In genomic region chr2:35385441-35385871, GRCm38 (mm10) we compare ENCODE assay signal across 24 mouse cellular contexts. TPM values are rescaled to one million over a fixed set of nuclear protein-coding genes. Genes with fewer than 3 reads are reported as not detected.
DNase-seq lines count a peak whose midpoint lies in the region; ATAC-seq lines count a peak whose summit lies in the region.
"Had no signal": no experiment of that assay in that cellular context is flagged by ENCODE, and none has a peak within 500 bp of the region (broad histone marks: within the 10 kb centered on the region; RNA-seq: fewer than 3 reads in every experiment).

No protein-coding gene starts in this region.

- H3K36me3 ChIP-seq in forebrain, embryonic 10.5 days (replicated peaks): no peaks in the 10 kb centered on the region
- no peaks in the 10 kb centered on the region for H3K36me3 ChIP-seq in forebrain, embryonic 14.5 days (ENCODE audit: control insufficient read depth, insufficient read depth, low read length)
- H3K36me3 ChIP-seq in heart, embryonic 14.5 days (ENCODE audit: control insufficient read depth, insufficient read depth, low read length): no peaks in the 10 kb centered on the region
- no peaks in the 10 kb centered on the region for H3K36me3 ChIP-seq in hindbrain, embryonic 13.5 days
- H3K36me3 ChIP-seq: embryonic facial prominence, embryonic 15.5 days; forebrain, embryonic 15.5 days; lung, embryonic 15.5 days had no signal

- no peaks in the 10 kb centered on the region for H3K27me3 ChIP-seq in forebrain, embryonic 10.5 days (ENCODE audit: poor library complexity, severe bottlenecking)
- no peaks in the 10 kb centered on the region for H3K27me3 ChIP-seq in forebrain, embryonic 14.5 days (replicated peaks; ENCODE audit: control insufficient read depth, insufficient read depth, low read length)
- H3K27me3 ChIP-seq in heart, embryonic 14.5 days (ENCODE audit: control insufficient read depth, insufficient read depth, low read length): no peaks in the 10 kb centered on the region
- H3K27me3 ChIP-seq in hindbrain, embryonic 13.5 days: no peaks in the 10 kb centered on the region
- H3K27me3 ChIP-seq: embryonic facial prominence, embryonic 15.5 days; forebrain, embryonic 15.5 days; lung, embryonic 15.5 days had no signal

- WGBS in forebrain, embryonic 10.5 days: 86% methylated on average over 9 of the region's 9 CpGs
- WGBS in forebrain, embryonic 14.5 days: 77% methylated on average over 9 of the region's 9 CpGs
- 41% methylated on average over 9 of the region's 9 CpGs for WGBS in heart, embryonic 14.5 days
- 87% methylated on average over 9 of the region's 9 CpGs for WGBS in hindbrain, embryonic 13.5 days

- no peak overlapping the region for H3K27ac ChIP-seq in forebrain, embryonic 10.5 days
- no peak overlapping the region for H3K27ac ChIP-seq in forebrain, embryonic 14.5 days (ENCODE audit: low read depth, low read length)
- H3K27ac ChIP-seq in heart, embryonic 14.5 days (replicated peaks in 1 of 2; ENCODE audit: control insufficient read depth in 1 of 2, insufficient read depth in 1 of 2, low read depth in 2 of 2, low read length in 2 of 2): peak overlapping the region; percentile 62 to 74
- H3K27ac ChIP-seq in hindbrain, embryonic 13.5 days: no peak overlapping the region
- H3K27ac ChIP-seq: embryonic facial prominence, embryonic 15.5 days; forebrain, embryonic 15.5 days; lung, embryonic 15.5 days had no signal

- no peaks in the 10 kb centered on the region for H3K9me3 ChIP-seq in forebrain, embryonic 10.5 days
- no peaks in the 10 kb centered on the region for H3K9me3 ChIP-seq in forebrain, embryonic 14.5 days (replicated peaks; ENCODE audit: control insufficient read depth, low read length)
- H3K9me3 ChIP-seq in heart, embryonic 14.5 days (ENCODE audit: control insufficient read depth, low read length): peaks cover 6% of the 10 kb centered on the region; the same call in 1 of the 2 replicates
- H3K9me3 ChIP-seq in hindbrain, embryonic 13.5 days: 0 out of 2 replicates have a peak, but pooled peaks cover 5% of the 10 kb centered on the region
- H3K9me3 ChIP-seq: forebrain, embryonic 15.5 days; lung, embryonic 15.5 days had no signal

- no peak overlapping the region for H3K4me2 ChIP-seq in forebrain, embryonic 14.5 days (ENCODE audit: low read length)
- H3K4me2 ChIP-seq in heart, embryonic 14.5 days (ENCODE audit: low read length): peak overlapping the region; percentile 39; the same call in 1 of the 2 replicates
- no peak overlapping the region for H3K4me2 ChIP-seq in hindbrain, embryonic 13.5 days
- H3K4me2 ChIP-seq: embryonic facial prominence, embryonic 15.5 days; forebrain, embryonic 15.5 days; lung, embryonic 15.5 days had no signal

- ATAC-seq in forebrain, embryonic 14.5 days: no peak
- no peak for ATAC-seq in heart, embryonic 14.5 days (ENCODE audit: insufficient number of reproducible peaks, insufficient read depth, low FRiP score, low read depth)
- no peak for ATAC-seq in granulocyte monocyte progenitor cell, adult 5-6 weeks (replicated peaks; ENCODE audit: poor library complexity, severe bottlenecking)
- ATAC-seq in hindbrain, embryonic 13.5 days (ENCODE audit: low FRiP score): no peak
- ATAC-seq: forebrain, embryonic 15.5 days; intestine, embryonic 16.5 days had no signal

- DNase-seq in forebrain, embryonic 10.5 days (ENCODE audit: extremely low spot score, low spot score): peak; percentile 5
- DNase-seq in forebrain, embryonic 14.5 days (ENCODE audit: low spot score): no peak
- peak; percentile 39 for DNase-seq in brain, adult 2 months (ENCODE audit: low read depth, low spot score)
- DNase-seq in cerebellum, postnatal 10 days: peak; percentile 46 to 65
- DNase-seq in ovary, postnatal 14 days (ENCODE audit: low spot score): no peak
- DNase-seq: kidney, postnatal 10 days; layer of hippocampus, adult 9-11 months; liver; right cerebral cortex, adult 18-20 months; thymus, adult 18-20 months had no signal

- H3K4me3 ChIP-seq in forebrain, embryonic 10.5 days: no peak overlapping the region
- no peak overlapping the region for H3K4me3 ChIP-seq in forebrain, embryonic 14.5 days (ENCODE audit: low read depth, low read length)
- no peak overlapping the region for H3K4me3 ChIP-seq in heart, embryonic 14.5 days (ENCODE audit: control insufficient read depth in 1 of 2, insufficient read depth in 1 of 2, low read depth in 1 of 2, low read length in 2 of 2)
- H3K4me3 ChIP-seq in hindbrain, embryonic 13.5 days: no peak overlapping the region
- H3K4me3 ChIP-seq: embryonic facial prominence, embryonic 15.5 days; forebrain, embryonic 15.5 days; lung, embryonic 15.5 days had no signal

- no peak overlapping the region for H3K9ac ChIP-seq in forebrain, embryonic 14.5 days (ENCODE audit: low read length)
- H3K9ac ChIP-seq in heart, embryonic 14.5 days (ENCODE audit: low read length): no peak overlapping the region
- H3K9ac ChIP-seq in hindbrain, embryonic 13.5 days: no peak overlapping the region
- H3K9ac ChIP-seq: embryonic facial prominence, embryonic 15.5 days; forebrain, embryonic 15.5 days; lung, embryonic 15.5 days had no signal

- 0 out of 2 replicates have a peak, but pooled peaks cover 4% of the 10 kb centered on the region for H3K4me1 ChIP-seq in forebrain, embryonic 10.5 days
- no peaks in the 10 kb centered on the region for H3K4me1 ChIP-seq in forebrain, embryonic 14.5 days (ENCODE audit: control insufficient read depth, insufficient read depth, low read length)
- H3K4me1 ChIP-seq in heart, embryonic 14.5 days (ENCODE audit: control insufficient read depth in 2 of 2, insufficient read depth in 2 of 2, low read length in 2 of 2): peaks cover 4 to 11% of the 10 kb centered on the region in 2 experiments; a peak in 3 of 4 replicates
- no peaks in the 10 kb centered on the region for H3K4me1 ChIP-seq in hindbrain, embryonic 13.5 days (replicated peaks)
- H3K4me1 ChIP-seq: embryonic facial prominence, embryonic 15.5 days; forebrain, embryonic 15.5 days; lung, embryonic 15.5 days had no signal

RNA-seq across cellular contexts. Expression of gene 4930402F06Rik, which starts 11.5 kb away (rescaled TPM):
- polyA plus RNA-seq in forebrain, embryonic 10.5 days (2016; fragmentation: Nextera tagmentation; extraction: Ambion mirVana): not detected in 2 replicates
- not detected in 2 replicates for polyA plus RNA-seq in forebrain, embryonic 14.5 days (2014; fragmentation: Nextera tagmentation; extraction: Ambion mirVana)
- polyA plus RNA-seq in heart, embryonic 14.5 days (2014; fragmentation: Nextera tagmentation; extraction: Ambion mirVana): not detected in 2 replicates
- not detected in 2 replicates for total RNA-seq in granulocyte monocyte progenitor cell, adult 5-6 weeks (2014; fragmentation: Nextera tagmentation)
- not detected in 2 replicates for total RNA-seq in granulocyte monocyte progenitor cell, adult 5-6 weeks (2017)
- polyA plus RNA-seq in hindbrain, embryonic 13.5 days (2015; fragmentation: Nextera tagmentation; extraction: Ambion mirVana): not detected in 2 replicates
- total RNA-seq: ES-E14; heart, postnatal 36 days; left cerebral cortex, postnatal 14 days; megakaryocyte-erythroid progenitor cell, adult 5-6 weeks had no signal
- polyA plus RNA-seq: C2C12; cortical plate, adult 2 months; embryonic facial prominence, embryonic 15.5 days; forebrain, embryonic 15.5 days; intestine, embryonic 16.5 days; lung, embryonic 15.5 days; neural tube, embryonic 14.5 days had no signal

RNA-seq across cellular contexts. Expression of gene 4930568D16Rik, which starts 17.9 kb away (rescaled TPM):
- not detected in 2 replicates for polyA plus RNA-seq in forebrain, embryonic 10.5 days (2016; fragmentation: Nextera tagmentation; extraction: Ambion mirVana)
- polyA plus RNA-seq in forebrain, embryonic 14.5 days (2014; fragmentation: Nextera tagmentation; extraction: Ambion mirVana): not detected in 2 replicates
- not detected in 2 replicates for polyA plus RNA-seq in heart, embryonic 14.5 days (2014; fragmentation: Nextera tagmentation; extraction: Ambion mirVana)
- total RNA-seq in granulocyte monocyte progenitor cell, adult 5-6 weeks (2014; fragmentation: Nextera tagmentation): not detected in 2 replicates
- not detected in 2 replicates for total RNA-seq in granulocyte monocyte progenitor cell, adult 5-6 weeks (2017)
- not detected in 2 replicates for polyA plus RNA-seq in hindbrain, embryonic 13.5 days (2015; fragmentation: Nextera tagmentation; extraction: Ambion mirVana)
- total RNA-seq: ES-E14; heart, postnatal 36 days; left cerebral cortex, postnatal 14 days; megakaryocyte-erythroid progenitor cell, adult 5-6 weeks had no signal
- polyA plus RNA-seq: C2C12; cortical plate, adult 2 months; embryonic facial prominence, embryonic 15.5 days; forebrain, embryonic 15.5 days; intestine, embryonic 16.5 days; lung, embryonic 15.5 days; neural tube, embryonic 14.5 days had no signal

RNA-seq across cellular contexts. Expression of gene Stom, which starts 48.7 kb away (rescaled TPM):
- polyA plus RNA-seq in forebrain, embryonic 10.5 days (2016; fragmentation: Nextera tagmentation; extraction: Ambion mirVana): 10.1 and 10.5 TPM in 2 replicates
- 11.0 and 12.4 TPM in 2 replicates for polyA plus RNA-seq in forebrain, embryonic 14.5 days (2014; fragmentation: Nextera tagmentation; extraction: Ambion mirVana)
- 40.3 and 46.7 TPM in 2 replicates for polyA plus RNA-seq in heart, embryonic 14.5 days (2014; fragmentation: Nextera tagmentation; extraction: Ambion mirVana)
- total RNA-seq in granulocyte monocyte progenitor cell, adult 5-6 weeks (2014; fragmentation: Nextera tagmentation): 99.4 and 102 TPM in 2 replicates
- total RNA-seq in granulocyte monocyte progenitor cell, adult 5-6 weeks (2017): 147 and 151 TPM in 2 replicates
- polyA plus RNA-seq in hindbrain, embryonic 13.5 days (2015; fragmentation: Nextera tagmentation; extraction: Ambion mirVana): 15.1 and 18.6 TPM in 2 replicates

Comparison
In these comparisons a context has a peak if more than half of its experiments do, and no peak if none do; other contexts are left out.
1. DNase-seq: peak in forebrain, embryonic 10.5 days (single experiment), brain, adult 2 months (single experiment) and cerebellum, postnatal 10 days (2 of 2); none in forebrain, embryonic 14.5 days (single experiment) and ovary, postnatal 14 days (single experiment).
2. H3K27ac ChIP-seq: peak in heart, embryonic 14.5 days (2 of 2); none in forebrain, embryonic 10.5 days (single experiment), forebrain, embryonic 14.5 days (single experiment) and hindbrain, embryonic 13.5 days (single experiment).